Mouse (Mus musculus) mesoderm, embryonic 11.5 days (tissue): ENCODE data around the gene Hdgfl3.
"Not testable (repeated sequence)": the region's sequence is repeated elsewhere in the genome, so short reads cannot be mapped to it uniquely, and the experiment has no call there.

Experiments
- DNase-seq: peaks from one replicate; pipeline ENCODE4 v3.0.0-alpha.2; 2012; ENCODE audit warnings: low read depth, low spot score

Gene Hdgfl3

DNA sequence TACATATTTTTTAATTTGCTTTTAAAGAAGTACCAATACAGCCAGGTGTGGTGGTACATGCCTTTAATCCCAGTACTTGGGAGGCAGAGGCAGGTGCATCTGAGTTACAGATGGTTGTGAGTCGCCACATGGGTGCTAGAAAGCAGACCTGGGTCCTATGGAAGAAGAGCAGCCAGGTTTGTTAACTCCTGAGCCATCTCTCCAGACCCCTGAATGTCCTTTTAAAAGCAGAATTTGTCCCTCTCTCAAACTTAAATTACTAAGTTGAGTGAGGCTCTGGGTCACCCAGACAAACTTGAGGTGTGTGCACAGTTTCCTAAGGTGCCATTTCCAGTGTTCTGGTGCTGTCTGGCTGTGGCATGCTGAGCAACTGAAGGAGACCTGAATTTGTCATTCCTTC lies 78.6 kb downstream of the Hdgfl3 start, which contains the start of gene Gm10160:
Gene Gm10160, minus strand, starts transcription at position 101 of the 400 bp plus-strand sequence.
- no peak for DNase-seq

DNA sequence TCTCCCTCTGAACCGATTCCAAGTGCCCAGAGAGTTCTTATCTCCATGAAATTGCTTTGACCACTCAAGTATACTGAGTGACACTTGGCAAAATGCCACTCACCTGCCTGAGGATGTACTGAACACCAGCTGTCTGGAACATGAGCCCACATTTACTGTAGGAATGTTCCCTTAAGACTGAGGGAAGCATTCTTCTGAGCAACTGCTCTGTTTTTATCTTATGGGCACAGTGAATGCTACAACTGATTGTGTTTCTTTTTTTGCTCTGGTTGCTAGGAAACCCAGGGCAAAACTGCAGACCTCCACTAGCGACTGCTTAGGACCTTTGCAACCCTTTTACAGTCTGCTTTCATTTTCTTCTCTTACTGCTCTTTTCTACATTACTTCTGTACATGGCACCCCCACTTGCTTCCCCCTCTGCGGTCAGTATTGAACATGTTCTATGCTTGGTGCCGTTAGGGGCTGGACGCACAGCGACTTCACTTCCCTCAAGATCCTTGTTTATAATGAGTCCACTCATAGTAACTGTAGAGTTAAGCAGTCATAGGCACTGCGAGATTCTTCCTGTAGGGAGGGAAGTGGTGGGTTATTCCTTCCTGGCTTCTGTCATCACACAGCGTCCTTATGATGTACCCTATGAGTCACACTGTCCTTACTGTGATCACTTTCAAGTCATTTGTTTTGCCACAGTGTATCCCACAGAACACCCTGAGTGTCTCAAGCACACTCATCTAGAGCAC lies 79.5 kb downstream of the Hdgfl3 start:
- no peak for DNase-seq

DNA sequence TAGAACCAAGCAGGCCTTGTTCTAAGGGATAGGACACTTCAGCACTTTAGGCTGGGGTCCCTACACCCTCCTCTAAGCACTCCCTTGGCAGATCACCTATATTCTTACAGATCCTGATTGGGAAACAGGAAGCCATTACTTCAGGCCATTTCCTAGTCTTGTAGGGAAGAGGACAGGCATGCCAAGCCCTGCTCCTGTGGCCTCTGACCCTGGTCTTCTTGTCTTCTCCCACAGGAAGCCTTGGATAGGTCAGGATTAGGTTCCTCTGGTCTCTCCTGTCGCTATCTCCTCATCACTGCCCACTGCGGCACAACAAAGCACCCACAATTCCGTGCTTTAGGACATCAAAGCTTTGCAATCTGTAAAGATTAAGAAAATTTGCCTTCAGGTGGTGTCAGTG lies 82.6 kb downstream of the Hdgfl3 start:
- DNase-seq = no peak

- no peak for DNase-seq
Measured at GRCm38 (mm10) chr7:81850171-81850570, 84.1 kb downstream of the Hdgfl3 start.

- no peak for DNase-seq
Measured at GRCm38 (mm10) chr7:81849633-81850032, 84.6 kb downstream of the Hdgfl3 start.

DNA sequence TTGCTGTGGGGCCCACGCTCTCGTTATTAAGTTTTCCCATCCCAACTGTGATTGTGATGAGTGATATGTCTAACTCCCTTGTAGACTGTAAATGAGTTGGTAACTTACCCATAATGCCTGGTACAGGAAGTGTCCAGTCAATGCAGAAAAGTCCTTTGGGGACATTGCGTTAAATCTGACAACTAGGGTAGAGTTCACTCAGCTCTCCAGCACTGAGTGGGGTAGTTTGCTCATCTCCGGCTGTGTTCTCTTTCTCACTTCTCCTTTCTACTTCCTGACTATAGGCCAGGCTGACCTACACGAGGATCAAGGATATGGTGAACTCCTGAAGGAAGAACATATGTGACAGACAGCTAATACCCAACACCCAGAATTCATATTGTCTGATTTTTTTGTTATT lies 85.1 kb downstream of the Hdgfl3 start:
- no peak for DNase-seq

DNA sequence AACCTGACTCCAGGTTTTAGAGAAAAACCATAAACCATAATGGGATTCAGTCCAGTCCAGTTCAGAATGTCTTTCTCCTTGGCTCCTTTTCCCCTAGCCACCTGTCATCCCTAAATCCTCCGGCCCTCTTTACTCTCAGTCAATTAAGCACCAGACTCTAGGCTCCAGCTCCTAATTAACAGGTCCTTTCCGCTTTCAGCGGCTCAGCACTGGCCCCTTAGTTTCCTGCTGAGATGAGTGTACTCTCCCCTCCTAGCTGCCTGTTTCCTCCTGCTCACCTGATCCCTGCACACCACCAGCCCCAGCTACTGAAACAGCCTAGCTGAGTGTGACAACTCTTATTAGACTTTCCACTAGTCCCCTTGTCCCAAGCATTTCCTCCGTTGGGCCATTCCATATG lies 86.5 kb downstream of the Hdgfl3 start:
- no peak for DNase-seq

DNA sequence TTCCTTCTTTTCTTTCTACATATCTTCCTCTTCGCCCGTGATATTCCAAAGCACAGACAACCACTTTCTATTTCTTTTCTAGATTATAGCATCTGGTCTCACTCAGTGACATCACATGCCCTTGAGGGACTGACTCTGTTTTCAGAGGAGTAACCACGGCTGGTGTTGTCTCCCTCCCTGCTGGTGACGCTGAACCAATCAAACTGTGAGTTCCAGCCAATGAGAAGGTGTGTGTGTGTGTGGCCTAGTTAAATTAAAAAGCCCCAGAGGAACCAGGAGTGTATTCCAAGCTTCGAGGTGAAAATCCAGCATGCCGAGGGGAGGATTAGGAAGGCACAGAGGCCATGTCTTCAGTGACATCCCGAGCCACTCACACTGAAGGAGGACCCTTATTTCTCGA lies 87.3 kb downstream of the Hdgfl3 start:
- no peak for DNase-seq

GRCm38 (mm10) chr7:81846008-81846407 lies 88.3 kb downstream of the Hdgfl3 start:
- DNase-seq = no peak

DNA sequence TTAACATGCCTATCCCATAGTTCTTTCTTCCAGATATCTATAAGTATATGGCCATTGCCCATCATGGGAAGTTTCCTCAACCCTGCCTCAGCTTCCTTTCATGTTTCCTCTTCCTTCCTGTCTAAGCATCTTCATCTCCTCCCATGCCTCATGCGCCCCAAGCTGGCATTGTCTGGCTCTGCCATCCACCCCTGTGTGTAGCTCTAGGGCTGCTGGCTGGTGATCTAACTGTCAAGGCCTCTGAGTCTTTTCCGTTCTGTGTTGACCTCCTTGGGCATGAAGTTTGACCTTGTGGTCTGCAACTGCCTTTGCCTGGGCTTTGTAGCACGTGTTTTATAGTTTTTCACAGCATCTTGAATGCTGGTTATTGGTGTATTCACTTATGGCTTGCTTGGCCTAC lies 89.0 kb downstream of the Hdgfl3 start:
- no peak for DNase-seq

GRCm38 (mm10) chr7:81844801-81845200 lies 89.5 kb downstream of the Hdgfl3 start:
- no peak for DNase-seq

DNA sequence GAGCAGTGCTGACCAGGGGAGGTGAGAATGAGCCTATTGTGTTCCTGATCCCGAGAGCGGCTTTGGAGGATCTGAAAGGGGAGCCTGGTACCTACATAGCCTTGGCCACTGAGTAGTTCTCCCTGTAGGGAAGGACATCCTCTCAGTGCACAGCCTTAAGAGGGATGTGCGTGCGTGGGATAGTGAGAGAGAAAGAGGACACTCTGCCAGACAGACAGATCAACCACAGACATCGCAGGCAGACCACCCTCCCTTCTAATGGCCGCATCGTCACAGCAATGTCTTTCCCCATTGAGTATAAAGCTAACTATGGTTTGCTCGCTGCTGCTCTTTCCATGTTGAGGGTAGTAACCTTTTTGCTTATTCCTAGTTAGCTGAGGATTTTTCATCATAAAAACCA lies 90.4 kb downstream of the Hdgfl3 start:
- DNase-seq = no peak

- DNase-seq = no peak
Measured at GRCm38 (mm10) chr7:81842998-81843397, 91.3 kb downstream of the Hdgfl3 start.

DNA sequence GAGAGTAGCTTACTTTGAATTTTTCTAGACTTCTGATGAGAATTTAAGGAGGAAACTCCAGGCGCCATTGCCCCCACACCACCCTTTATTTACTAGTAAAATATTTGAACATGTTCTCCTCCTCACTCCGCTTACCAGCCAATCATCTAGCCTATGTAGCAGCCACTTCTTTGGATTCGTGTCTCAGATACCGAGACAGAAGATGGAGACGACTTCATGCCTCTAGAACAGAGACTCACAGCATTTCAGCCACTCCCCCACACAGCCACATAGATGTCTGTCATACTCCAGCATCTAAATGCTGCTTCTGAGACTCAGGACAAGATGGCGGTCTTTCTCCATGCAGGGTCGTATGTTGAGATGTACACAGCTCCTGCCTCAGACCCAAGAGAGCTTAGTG lies 92.1 kb downstream of the Hdgfl3 start:
- no peak for DNase-seq

GRCm38 (mm10) chr7:81841439-81841838 lies 92.8 kb downstream of the Hdgfl3 start:
- no peak for DNase-seq

- no peak for DNase-seq
Measured at GRCm38 (mm10) chr7:81840661-81841181, 93.6 kb downstream of the Hdgfl3 start.

GRCm38 (mm10) chr7:81839746-81840145 lies 94.5 kb downstream of the Hdgfl3 start:
- no peak for DNase-seq

GRCm38 (mm10) chr7:81837771-81838170 lies 96.5 kb downstream of the Hdgfl3 start:
- not testable (repeated sequence) for DNase-seq

DNA sequence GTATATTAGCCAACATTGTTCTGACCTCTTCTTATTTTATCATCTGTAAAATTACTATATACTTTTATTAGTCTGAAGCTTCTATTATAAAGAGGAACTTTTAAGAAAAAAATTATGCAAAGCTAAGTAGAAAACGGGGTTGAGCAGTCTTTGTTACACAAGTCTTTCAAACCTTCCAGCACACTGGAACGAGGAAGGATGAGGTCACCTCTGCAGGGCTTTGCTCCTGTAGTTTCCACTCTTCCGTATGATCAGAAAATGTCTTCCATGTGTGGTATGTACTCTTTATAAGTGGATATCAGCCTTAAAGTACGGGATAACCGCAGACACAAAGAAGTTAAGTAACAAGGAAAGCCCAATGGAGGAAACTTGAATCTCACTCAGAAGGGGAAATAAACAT lies 98.8 kb downstream of the Hdgfl3 start:
- no peak for DNase-seq

- no peak for DNase-seq
Measured at GRCm38 (mm10) chr7:81834847-81835246, 99.4 kb downstream of the Hdgfl3 start.
